Mouse (Mus musculus): ENCODE results near the gene Sema6c.

DNA sequence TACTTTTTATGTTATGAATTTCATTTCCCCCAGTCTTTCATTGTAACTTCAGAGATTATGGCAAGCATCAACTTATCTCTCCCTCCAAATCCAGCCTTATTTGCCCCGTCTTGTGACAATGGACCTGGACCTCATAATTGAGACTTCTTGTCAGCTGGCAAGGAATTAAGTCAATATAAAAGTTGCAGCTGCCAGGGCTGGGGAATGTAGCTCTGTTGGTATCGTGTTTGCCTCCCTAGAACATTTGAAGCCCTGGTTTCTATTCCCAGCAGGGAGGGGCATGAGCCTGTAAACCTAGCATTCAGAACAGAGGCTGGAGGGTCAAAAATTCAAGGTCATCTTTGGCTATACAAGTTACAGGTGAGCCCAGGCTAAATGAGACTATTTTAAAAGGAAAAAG is 35.5 kb downstream of the Sema6c start:
- TF ChIP-seq CTCF (IDR thresholded peaks at IDR 0.05; ENCODE audit: low read depth, low read length) (no peak), POLR2A (IDR thresholded peaks at IDR 0.05; ENCODE audit: extremely low read depth, insufficient read depth, low read length) (no peak)

Data from liver, adult 2 months (tissue).